Mouse (Mus musculus) megakaryocyte, adult 5-6 weeks (primary cell): ENCODE data around the gene Utp14a. TPM values are rescaled to one million over a fixed set of nuclear protein-coding genes. Genes with fewer than 3 reads are reported as not detected.

Experiments
- ATAC-seq: 2 replicates; pipeline ENCODE4 v1.8.0; 2016; ENCODE audit warnings: mild to moderate bottlenecking, inconsistent platforms; ENCODE audit not compliant: poor library complexity, severe bottlenecking
- total RNA-seq, 2 experiments: library from RNA; stranded (forward) in 1 of 2; stranded (reverse) in 1 of 2; fragments of 153-499, 151-499 nt in 1 of 2; fragments of 221-1000, 200-1000 nt in 1 of 2; gene quantifications; 2 replicates each; pipeline versions ENCODE4 v1.2.3 to v1.2.4; 2015 to 2017

Gene Utp14a
- total RNA-seq, 2 experiments from 2014 or later, result 28.7 to 56.4 TPM

GRCm38 (mm10) chrX:48310706-48311517, 54.2 kb downstream of the Utp14a start:
- ATAC-seq, result no peak

DNA sequence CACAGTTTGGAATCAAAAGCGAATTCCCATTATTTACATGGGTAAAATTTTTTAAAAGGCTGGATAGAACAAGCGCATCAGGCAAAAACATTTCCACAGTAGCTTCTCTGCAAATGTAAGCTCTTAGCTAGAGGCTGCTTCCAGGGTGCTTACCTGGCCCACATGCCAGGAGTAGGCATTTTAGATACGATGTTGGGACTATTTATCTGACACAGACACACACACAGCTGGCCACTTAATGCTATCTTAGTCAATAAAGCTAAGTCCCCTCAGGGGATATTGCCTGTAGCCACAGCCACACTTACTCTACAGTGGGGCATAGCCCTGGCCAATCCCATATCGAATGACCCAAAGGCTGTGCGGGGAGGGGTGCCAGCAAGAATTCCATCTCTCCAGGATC, 55.1 kb downstream of the Utp14a start:
- no peak for ATAC-seq

GRCm38 (mm10) chrX:48314530-48315079, 57.9 kb downstream of the Utp14a start:
- peak; percentile 93 for ATAC-seq

GRCm38 (mm10) chrX:48317444-48317843, 60.8 kb downstream of the Utp14a start:
- ATAC-seq, result no peak

DNA sequence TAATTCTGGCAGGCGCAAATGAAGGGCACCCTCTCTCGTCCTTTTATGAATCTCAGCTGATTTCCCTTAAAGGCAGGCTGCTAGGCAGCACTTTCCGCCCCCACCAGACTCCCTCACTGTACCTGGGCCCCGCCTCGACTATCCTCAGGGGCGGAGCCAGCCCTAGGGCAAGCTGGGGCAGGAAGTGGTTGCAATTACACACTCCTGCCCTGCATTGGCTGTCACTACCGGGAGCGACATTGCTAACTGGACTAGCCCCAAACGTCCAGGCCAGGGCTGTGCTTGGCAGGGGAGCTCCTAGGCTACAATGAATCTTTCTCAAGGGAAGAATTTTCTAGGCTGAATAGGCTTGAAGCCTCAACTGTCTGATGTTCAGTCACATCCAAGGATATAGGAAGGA, 61.5 kb downstream of the Utp14a start:
- peak; percentile 82 for ATAC-seq

Other genes with a start within 250 kb of the Utp14a start
- 0.23 TPM in 1 of 2 replicates, not detected in the other for gene Apln, start 222.0 kb upstream of the Utp14a start, total RNA-seq (2015)
- 0.11 TPM in 1 of 2 replicates, not detected in the other for gene Apln, start 222.0 kb upstream of the Utp14a start, total RNA-seq (2017)
- gene Xpnpep2, start 148.1 kb upstream of the Utp14a start, total RNA-seq (2015), result not detected in 2 replicates
- not detected in 2 replicates for gene Xpnpep2, start 148.1 kb upstream of the Utp14a start, total RNA-seq (2017)
- gene Sash3, start 110.4 kb upstream of the Utp14a start, total RNA-seq (2015), result 96.3 and 105 TPM in 2 replicates
- gene Sash3, start 110.4 kb upstream of the Utp14a start, total RNA-seq (2017), result 146 and 154 TPM in 2 replicates
- 66.9 and 68.7 TPM in 2 replicates for gene Zdhhc9, start 48.0 kb upstream of the Utp14a start, total RNA-seq (2015)
- 16.4 and 20.0 TPM in 2 replicates for gene Zdhhc9, start 48.0 kb upstream of the Utp14a start, total RNA-seq (2017)
- 4.6 and 5.5 TPM in 2 replicates for gene Bcorl1, start 84.5 kb downstream of the Utp14a start, total RNA-seq (2015)
- 3.3 and 4.0 TPM in 2 replicates for gene Bcorl1, start 84.5 kb downstream of the Utp14a start, total RNA-seq (2017)
- 122 and 133 TPM in 2 replicates for gene Elf4, start 206.3 kb downstream of the Utp14a start, total RNA-seq (2015)
- gene Elf4, start 206.3 kb downstream of the Utp14a start, total RNA-seq (2017), result 40.3 and 45.8 TPM in 2 replicates